Mouse (Mus musculus): ENCODE results near the gene Kifap3.
"Not testable (repeated sequence)": the region's sequence is repeated elsewhere in the genome, so short reads cannot be mapped to it uniquely, and the experiment has no call there.

Gene Kifap3

GRCm38 (mm10) chr1:163779336-163780115 lies at the start of gene Kifap3:
Gene Kifap3, plus strand, starts transcription at chr1:163779583.
- peak; percentile 99 for DNase-seq

GRCm38 (mm10) chr1:163731166-163731565 lies 48.2 kb upstream of the Kifap3 start:
- not testable (repeated sequence) for DNase-seq

- no peak for DNase-seq
Measured at GRCm38 (mm10) chr1:163736441-163737238, 42.7 kb upstream of the Kifap3 start.

- no peak for DNase-seq
Measured at GRCm38 (mm10) chr1:163737239-163737533, 42.2 kb upstream of the Kifap3 start.

GRCm38 (mm10) chr1:163751360-163751992 lies 27.9 kb upstream of the Kifap3 start:
- no peak for DNase-seq

- DNase-seq: no peak
Measured at GRCm38 (mm10) chr1:163757462-163758207, 21.7 kb upstream of the Kifap3 start.

GRCm38 (mm10) chr1:163783577-163783976 lies 4.2 kb downstream of the Kifap3 start:
- not testable (repeated sequence) for DNase-seq

GRCm38 (mm10) chr1:163821365-163821764 lies 42.0 kb downstream of the Kifap3 start:
- no peak for DNase-seq

GRCm38 (mm10) chr1:163829482-163829881 lies 50.1 kb downstream of the Kifap3 start:
- DNase-seq: no peak

GRCm38 (mm10) chr1:163834066-163834465 lies 54.7 kb downstream of the Kifap3 start:
- DNase-seq: no peak

- no peak for DNase-seq
Measured at GRCm38 (mm10) chr1:163835062-163835461, 55.7 kb downstream of the Kifap3 start.

GRCm38 (mm10) chr1:163838482-163838881 lies 59.1 kb downstream of the Kifap3 start:
- not testable (repeated sequence) for DNase-seq

GRCm38 (mm10) chr1:163840555-163840954 lies 61.2 kb downstream of the Kifap3 start:
- DNase-seq: no peak

- no peak for DNase-seq
Measured at GRCm38 (mm10) chr1:163842238-163842637, 62.9 kb downstream of the Kifap3 start.

- DNase-seq: no peak
Measured at GRCm38 (mm10) chr1:163843899-163844298, 64.5 kb downstream of the Kifap3 start.

GRCm38 (mm10) chr1:163852884-163853560 lies 73.6 kb downstream of the Kifap3 start:
- no peak for DNase-seq

GRCm38 (mm10) chr1:163858420-163858819 lies 79.0 kb downstream of the Kifap3 start:
- DNase-seq: no peak

GRCm38 (mm10) chr1:163861538-163861937 lies 82.2 kb downstream of the Kifap3 start:
- no peak for DNase-seq

GRCm38 (mm10) chr1:163873158-163873557 lies 93.8 kb downstream of the Kifap3 start:
- DNase-seq: no peak

- DNase-seq: no peak
Measured at GRCm38 (mm10) chr1:163889629-163890028, 110.2 kb downstream of the Kifap3 start.

- no peak for DNase-seq
Measured at GRCm38 (mm10) chr1:163893294-163893693, 113.9 kb downstream of the Kifap3 start.

GRCm38 (mm10) chr1:163893774-163894527 lies 114.6 kb downstream of the Kifap3 start:
- no peak for DNase-seq
